ENCODE assay signal across 8 mouse cellular contexts in the genomic region with DNA sequence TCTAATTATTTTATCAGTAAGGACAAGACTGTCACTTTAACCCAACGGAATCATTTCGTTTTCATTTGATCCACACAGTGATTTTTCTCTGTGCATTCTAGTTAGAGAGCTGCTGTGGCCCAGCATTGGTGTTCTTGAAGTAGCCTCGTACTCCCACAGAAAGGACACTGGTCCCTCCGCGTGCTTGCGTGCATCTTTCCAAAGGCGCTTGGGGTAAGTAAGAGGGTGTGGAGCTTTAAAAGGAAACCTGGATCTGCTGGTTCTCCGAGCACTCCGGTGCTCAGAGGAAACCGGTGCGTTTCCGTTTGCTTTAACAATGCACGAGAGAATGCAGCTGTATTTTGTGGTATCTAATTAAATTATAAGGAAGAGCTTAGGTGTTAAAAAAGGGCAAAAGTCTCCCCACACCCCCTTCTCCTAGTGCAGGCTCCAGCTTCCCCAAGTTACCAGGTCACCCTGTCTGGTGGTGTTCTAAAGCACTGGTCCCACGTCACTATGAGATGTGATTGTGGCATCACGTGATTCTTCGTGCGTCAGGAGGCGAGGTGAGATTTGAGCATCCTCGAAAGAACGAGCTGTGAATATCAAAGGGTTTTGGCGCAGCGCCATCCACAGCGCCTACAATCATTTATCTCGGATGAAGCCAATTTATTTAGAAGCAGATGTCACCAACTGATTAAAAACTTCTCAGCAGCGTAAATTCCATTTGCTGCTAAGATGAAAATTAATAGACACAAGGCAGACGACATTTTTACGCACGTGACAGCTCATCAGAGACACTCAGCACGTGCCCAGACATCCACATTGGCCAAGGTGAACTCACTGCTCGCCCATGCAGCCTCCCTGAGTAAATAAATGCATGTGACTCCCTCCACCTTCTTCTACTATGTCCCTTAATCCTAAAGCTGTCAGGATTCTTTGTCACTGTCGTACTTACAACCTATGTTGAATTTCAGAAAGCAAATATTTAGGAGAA. TPM values are rescaled to one million over a fixed set of nuclear protein-coding genes. Genes with fewer than 3 reads are reported as not detected.
DNase-seq lines count a peak whose midpoint lies in the region; ATAC-seq and TF ChIP-seq lines count a peak whose summit lies in the region.

No protein-coding gene starts in this region.

- DNase-seq in kidney, postnatal 0 days (ENCODE audit: low spot score), result no peak
- DNase-seq in kidney, adult 11 months, result no peak
- DNase-seq in cerebellum, adult 2 months, result peak; percentile 54 to 61
- peak; percentile 42 for DNase-seq in frontal cortex, postnatal 25 days (ENCODE audit: low spot score in 2 of 2)
- peak; percentile 63 to 78 for DNase-seq in left cerebral cortex, adult 8-10 months (ENCODE audit: low spot score in 2 of 2)
- DNase-seq in gastrocnemius, postnatal 36 days, result no peak
- no peak for DNase-seq in lung, adult 18-20 months

- H3K27ac ChIP-seq in kidney, postnatal 0 days, result no peak overlapping the region
- no peak overlapping the region for H3K27ac ChIP-seq in cerebellum, adult 2 months (ENCODE audit: insufficient read depth, low read length)
- H3K27ac ChIP-seq in olfactory bulb, adult 2 months (ENCODE audit: insufficient read depth, low read depth, low read length), result no peak overlapping the region

- TF ChIP-seq POLR2A in cerebellum, adult 2 months (IDR thresholded peaks at IDR 0.05; ENCODE audit: borderline replicate concordance, insufficient read depth, low read length), result no peak
- TF ChIP-seq POLR2A in olfactory bulb, adult 2 months (IDR thresholded peaks at IDR 0.05; ENCODE audit: insufficient read depth, low read depth, low read length), result 0 out of 2 replicates have a peak, but pooled peaks have one; percentile 28

- no peak overlapping the region for H3K4me3 ChIP-seq in kidney, postnatal 0 days (replicated peaks; ENCODE audit: low read depth, low read length)
- peak overlapping the region; percentile 58 for H3K4me3 ChIP-seq in cerebellum, adult 2 months (replicated peaks; ENCODE audit: insufficient read depth, low read depth, low read length)
- peak overlapping the region; percentile 46 for H3K4me3 ChIP-seq in olfactory bulb, adult 2 months (ENCODE audit: insufficient read depth, low read depth, low read length)

- 13% methylated on average over 31 of the region's 31 CpGs for WGBS in kidney, postnatal 0 days
- 8% methylated on average over 31 of the region's 31 CpGs for WGBS in cerebellum, adult 2 months
- WGBS in olfactory bulb, adult 2 months, result 8% methylated on average over 31 of the region's 31 CpGs

- no peak for TF ChIP-seq CTCF in kidney, postnatal 0 days (IDR thresholded peaks at IDR 0.05; ENCODE audit: low read depth)
- no peak for TF ChIP-seq CTCF in cerebellum, adult 2 months (IDR thresholded peaks at IDR 0.05; ENCODE audit: borderline replicate concordance, insufficient read depth, low read depth, low read length)
- TF ChIP-seq CTCF in olfactory bulb, adult 2 months (IDR thresholded peaks at IDR 0.05; ENCODE audit: insufficient read depth, low read depth, low read length), result no peak

- intact Hi-C loops in gastrocnemius, postnatal 36 days (cut with DNase I), result no loop called here

- H3K36me3 ChIP-seq in kidney, postnatal 0 days (ENCODE audit: insufficient read depth, low read length), result no peaks in the 10 kb centered on the region

- no peak for ATAC-seq in kidney, postnatal 0 days (replicated peaks; ENCODE audit: low FRiP score, low read depth)

- no peaks in the 10 kb centered on the region for H3K27me3 ChIP-seq in kidney, postnatal 0 days (ENCODE audit: insufficient read depth, low read length)
- no peaks in the 10 kb centered on the region for H3K27me3 ChIP-seq in cerebellum, adult 2 months (ENCODE audit: control insufficient read depth, insufficient read depth, low read length)

- no peak overlapping the region for H3K9ac ChIP-seq in kidney, postnatal 0 days (ENCODE audit: low read depth, low read length)

- H3K4me2 ChIP-seq in kidney, postnatal 0 days (ENCODE audit: low read length), result peak overlapping the region; percentile 40

- no peaks in the 10 kb centered on the region for H3K4me1 ChIP-seq in kidney, postnatal 0 days (replicated peaks; ENCODE audit: insufficient read depth, low read length)
- no peaks in the 10 kb centered on the region; the same call in 1 of the 2 replicates for H3K4me1 ChIP-seq in cerebellum, adult 2 months (ENCODE audit: control insufficient read depth, insufficient read depth, low read length)
- peaks cover 2% of the 10 kb centered on the region; the same call in 1 of the 2 replicates for H3K4me1 ChIP-seq in olfactory bulb, adult 2 months (ENCODE audit: control insufficient read depth, insufficient read depth, low read length)

- H3K9me3 ChIP-seq in kidney, postnatal 0 days (replicated peaks; ENCODE audit: low read length), result no peaks in the 10 kb centered on the region

RNA-seq across cellular contexts. Expression of a gene that starts 14.1 kb away (rescaled TPM):
- polyA plus RNA-seq in kidney, postnatal 0 days (2015; fragmentation: Nextera tagmentation; extraction: Ambion mirVana), result 0.62 and 0.68 TPM in 2 replicates
- polyA plus RNA-seq in cerebellum, adult 2 months (2012; rRNA removed), result 277 and 324 TPM in 2 replicates
- total RNA-seq in left cerebral cortex, adult 8-10 months (2022), result 100 to 1,000 TPM; 129 to 148 (median 141) TPM
- polyA plus RNA-seq in olfactory bulb, adult 2 months (2012; ENCODE audit: insufficient read depth, insufficient read length, low replicate concordance, missing spikeins), result not detected in 2 replicates
- total RNA-seq in gastrocnemius, postnatal 36 days (2021), result not detected

Comparison
In these comparisons a context has a peak if more than half of its experiments do, and no peak if none do; other contexts are left out.
1. DNase-seq: peak in cerebellum, adult 2 months (2 of 2), frontal cortex, postnatal 25 days (2 of 2) and left cerebral cortex, adult 8-10 months (2 of 2); none in kidney, postnatal 0 days (single experiment), kidney, adult 11 months (single experiment), gastrocnemius, postnatal 36 days (0 of 2) and lung, adult 18-20 months (0 of 2).